Mouse (Mus musculus): ENCODE measurements around the gene Adgra1. TPM values are rescaled to one million over a fixed set of nuclear protein-coding genes. Genes with fewer than 3 reads are reported as not detected.

Gene Adgra1
- polyA plus RNA-seq, 1 experiment from 2014 or later: not detected

GRCm38 (mm10) chr7:139908176-139908575 is 74.2 kb downstream of the Adgra1 start:
- Histone ChIP-seq H3K9ac (replicated peaks) (no peak overlapping the region), H3K4me2 (no peak overlapping the region), H3K36me3 (no peaks in the 10 kb centered on the region), H3K27ac (peak overlapping the region; percentile 56; the same call in 1 of the 2 replicates), H3K4me3 (replicated peaks) (no peak overlapping the region), H3K9me3 (no peaks in the 10 kb centered on the region), H3K27me3 (peaks cover 30% of the 10 kb centered on the region), H3K4me1 (replicated peaks) (peaks cover 20% of the 10 kb centered on the region)
- 63% methylated on average over 5 of the region's 5 CpGs for WGBS
- no peak for ATAC-seq (ENCODE audit: insufficient number of reproducible peaks, insufficient read depth, low FRiP score, low TSS enrichment, low read depth)

DNA sequence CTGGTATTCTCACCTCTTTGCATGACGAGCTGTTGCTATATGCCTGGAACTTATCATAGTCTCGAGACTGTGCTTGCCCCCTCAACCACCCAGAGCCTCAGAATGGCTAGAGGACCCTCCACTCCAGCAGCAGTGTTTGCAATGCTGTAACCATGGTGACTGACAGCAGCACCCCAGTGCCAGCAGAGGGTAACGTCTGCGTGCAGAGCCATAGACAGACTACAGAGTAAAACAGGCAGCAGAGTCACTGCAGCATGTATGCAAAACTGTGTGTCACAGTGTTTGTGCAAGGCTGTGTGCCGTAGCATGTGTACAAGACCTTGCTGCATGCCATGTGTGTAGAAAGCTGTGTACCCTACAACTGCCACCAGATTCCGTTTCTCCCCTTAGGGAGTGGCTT is 75.5 kb downstream of the Adgra1 start:
- H3K27me3 ChIP-seq: peaks cover 39% of the 10 kb centered on the region
- H3K9me3 ChIP-seq: no peaks in the 10 kb centered on the region
- WGBS: 51% methylated on average over 6 of the region's 6 CpGs
- no peaks in the 10 kb centered on the region for H3K36me3 ChIP-seq
- peaks cover 24% of the 10 kb centered on the region for H3K4me1 ChIP-seq (replicated peaks)
- H3K4me3 ChIP-seq (replicated peaks): no peak overlapping the region
- H3K4me2 ChIP-seq: no peak overlapping the region
- H3K9ac ChIP-seq (replicated peaks): no peak overlapping the region
- H3K27ac ChIP-seq: no peak overlapping the region
- ATAC-seq (ENCODE audit: insufficient number of reproducible peaks, insufficient read depth, low FRiP score, low TSS enrichment, low read depth): no peak

DNA sequence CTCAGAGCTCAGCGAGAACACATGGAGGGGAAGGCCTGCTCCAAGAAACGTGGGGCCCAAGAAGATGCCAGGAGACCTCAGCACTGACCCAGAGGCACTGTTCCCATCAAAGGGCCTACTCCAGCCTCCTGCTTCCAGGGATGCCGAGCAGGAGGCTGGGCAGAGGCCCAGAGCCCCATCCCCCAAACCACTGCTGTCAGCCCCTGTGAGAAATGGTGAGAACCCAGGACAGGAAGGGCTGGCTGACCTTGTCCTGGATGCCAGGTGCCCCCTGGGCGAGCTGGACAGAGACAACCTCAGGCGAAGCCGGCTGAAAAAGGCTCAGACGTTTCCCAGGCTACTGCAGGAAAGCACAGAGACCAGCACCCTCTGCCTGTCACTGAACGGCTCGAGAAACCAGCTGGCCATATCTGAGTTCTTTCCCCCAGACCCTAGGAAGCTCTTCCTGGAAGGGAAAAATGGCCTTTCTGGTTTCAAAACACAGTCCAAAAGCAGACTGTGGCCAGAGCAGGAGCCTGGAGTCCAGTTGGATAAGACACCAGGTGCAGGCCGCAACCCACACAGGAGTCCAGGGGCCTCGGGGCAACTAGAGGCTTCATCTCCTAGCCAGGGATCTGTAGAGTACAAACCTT is 76.3 kb downstream of the Adgra1 start:
- H3K27me3 ChIP-seq: peaks cover 43% of the 10 kb centered on the region
- no peak overlapping the region for H3K4me3 ChIP-seq (replicated peaks)
- no peaks in the 10 kb centered on the region for H3K36me3 ChIP-seq
- ATAC-seq (ENCODE audit: insufficient number of reproducible peaks, insufficient read depth, low FRiP score, low TSS enrichment, low read depth): no peak
- no peak overlapping the region for H3K9ac ChIP-seq (replicated peaks)
- no peak overlapping the region for H3K27ac ChIP-seq
- WGBS: 50% methylated on average over 11 of the region's 11 CpGs
- peaks cover 28% of the 10 kb centered on the region for H3K4me1 ChIP-seq (replicated peaks)
- H3K4me2 ChIP-seq: no peak overlapping the region
- no peaks in the 10 kb centered on the region for H3K9me3 ChIP-seq

DNA sequence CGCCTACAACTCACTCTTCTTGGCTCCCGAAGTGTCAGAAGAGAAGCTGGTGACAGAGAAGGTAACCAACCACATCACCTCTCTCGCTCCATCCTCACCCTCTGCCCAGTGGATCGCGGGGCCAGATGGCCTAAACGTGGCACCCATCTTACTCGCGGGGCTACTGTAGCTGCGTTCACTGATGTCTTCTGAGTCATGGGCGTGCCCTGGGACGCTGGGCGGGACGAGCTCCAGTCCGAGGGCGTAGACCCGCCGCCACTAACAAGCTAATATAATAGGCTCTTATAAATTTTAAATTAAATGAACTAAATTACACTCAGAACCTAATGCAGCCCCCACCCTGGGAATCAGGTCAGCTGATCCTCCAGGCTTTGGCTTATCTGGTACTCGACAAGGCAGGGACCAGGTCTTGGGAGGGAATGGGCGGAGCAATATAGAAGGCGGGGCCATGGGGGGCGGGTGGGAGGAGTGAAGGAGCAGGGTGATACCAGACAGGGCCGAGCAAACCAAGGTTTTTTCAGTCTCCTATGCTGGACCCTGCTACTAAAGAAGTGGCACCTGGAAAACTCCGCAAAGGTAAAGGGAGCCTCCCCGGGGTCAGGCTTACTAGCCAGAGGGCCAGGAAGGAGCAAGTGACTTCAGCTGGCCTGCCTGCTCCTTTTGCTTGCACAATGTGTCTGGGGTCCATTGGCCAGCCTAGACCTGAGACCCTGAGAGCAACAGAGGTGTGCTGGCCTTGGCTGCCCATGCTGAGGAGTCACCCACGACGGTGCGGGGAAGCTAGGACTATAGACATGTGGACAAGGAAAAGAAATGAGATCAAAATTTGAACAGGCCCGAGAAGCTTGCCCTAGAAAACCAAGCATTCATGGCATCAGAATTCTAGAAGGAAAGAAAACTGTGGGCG is 80.4 kb downstream of the Adgra1 start:
- no peak overlapping the region for H3K27ac ChIP-seq
- no peaks in the 10 kb centered on the region for H3K36me3 ChIP-seq
- ATAC-seq (ENCODE audit: insufficient number of reproducible peaks, insufficient read depth, low FRiP score, low TSS enrichment, low read depth): peak; percentile 49; the same call in 1 of the 2 replicates
- H3K4me1 ChIP-seq (replicated peaks): peaks cover 21% of the 10 kb centered on the region
- 10% methylated on average over 29 of the region's 29 CpGs for WGBS
- no peak overlapping the region; the same call in 1 of the 2 replicates for H3K9ac ChIP-seq (replicated peaks)
- H3K4me2 ChIP-seq: peak overlapping the region; percentile 53
- peaks cover 62% of the 10 kb centered on the region for H3K27me3 ChIP-seq
- H3K4me3 ChIP-seq (replicated peaks): peak overlapping the region; percentile 34
- no peaks in the 10 kb centered on the region for H3K9me3 ChIP-seq

DNA sequence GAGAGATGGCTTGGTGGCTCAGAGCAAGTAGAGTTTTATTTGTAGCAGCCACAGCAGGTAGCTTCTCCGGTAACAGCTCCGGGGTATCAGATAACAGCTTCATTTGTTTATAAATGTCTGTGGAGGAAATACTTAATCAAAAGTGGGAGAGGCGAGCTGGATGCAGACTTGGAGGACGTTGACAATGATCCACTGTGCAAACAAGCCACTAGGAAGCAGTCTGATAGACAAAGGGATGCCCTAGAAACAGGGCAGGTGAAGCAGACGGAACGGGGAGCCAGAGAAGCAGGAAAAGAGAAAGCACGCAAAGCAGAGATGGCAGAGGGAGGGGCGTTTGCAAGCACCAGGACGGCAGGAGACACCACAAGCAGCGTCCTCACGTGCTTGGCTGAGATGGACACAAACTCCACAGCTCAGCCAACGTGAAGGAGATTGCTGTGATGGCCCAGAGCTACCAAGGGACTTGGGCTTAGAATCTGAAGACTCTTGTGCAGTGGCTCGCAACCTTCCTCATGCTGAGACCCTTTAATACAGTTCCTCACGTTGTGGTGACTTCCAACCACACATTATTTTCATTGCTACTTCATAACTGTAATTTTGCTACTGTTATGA is 81.8 kb downstream of the Adgra1 start:
- H3K9me3 ChIP-seq: no peaks in the 10 kb centered on the region
- WGBS: 6% methylated on average over 14 of the region's 14 CpGs
- peaks cover 76% of the 10 kb centered on the region for H3K27me3 ChIP-seq
- H3K4me1 ChIP-seq (replicated peaks): peaks cover 16% of the 10 kb centered on the region; the same call in 1 of the 2 replicates
- no peaks in the 10 kb centered on the region for H3K36me3 ChIP-seq
- ATAC-seq (ENCODE audit: insufficient number of reproducible peaks, insufficient read depth, low FRiP score, low TSS enrichment, low read depth): no peak
- peak overlapping the region; percentile 49 for H3K4me2 ChIP-seq
- no peak overlapping the region for H3K27ac ChIP-seq
- 0 out of 2 replicates have a peak overlapping the region, but pooled peaks have one; percentile 27 for H3K9ac ChIP-seq (replicated peaks)
- H3K4me3 ChIP-seq (replicated peaks): peak overlapping the region; percentile 20

DNA sequence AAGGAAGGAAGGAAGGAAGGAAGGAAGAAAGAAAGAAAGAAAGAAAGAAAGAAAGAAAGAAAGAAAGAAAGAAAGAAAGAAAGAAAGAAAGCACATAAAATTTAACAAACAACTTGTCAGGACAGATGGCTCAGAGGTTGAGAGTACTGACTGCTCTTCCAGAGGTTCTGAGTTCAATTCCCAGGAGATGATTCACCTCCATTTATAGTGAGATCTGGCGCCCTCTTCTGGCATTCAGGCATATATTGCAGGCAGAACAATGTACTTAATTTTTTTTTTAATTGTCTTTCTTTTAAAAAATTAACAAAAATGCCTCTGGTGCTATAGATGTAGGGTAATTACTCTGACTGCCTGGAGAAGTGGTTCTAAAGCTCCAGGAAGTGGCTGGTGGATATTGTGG is 82.4 kb downstream of the Adgra1 start:
- Histone ChIP-seq H3K36me3 (no peaks in the 10 kb centered on the region), H3K9ac (replicated peaks) (no peak overlapping the region), H3K27ac (no peak overlapping the region), H3K4me2 (no peak overlapping the region), H3K27me3 (peaks cover 81% of the 10 kb centered on the region), H3K4me3 (replicated peaks) (no peak overlapping the region), H3K9me3 (no peaks in the 10 kb centered on the region), H3K4me1 (replicated peaks) (peaks cover 16% of the 10 kb centered on the region; the same call in 1 of the 2 replicates)
- 0% methylated on average over 1 of the region's 1 CpGs for WGBS
- ATAC-seq (ENCODE audit: insufficient number of reproducible peaks, insufficient read depth, low FRiP score, low TSS enrichment, low read depth): no peak

DNA sequence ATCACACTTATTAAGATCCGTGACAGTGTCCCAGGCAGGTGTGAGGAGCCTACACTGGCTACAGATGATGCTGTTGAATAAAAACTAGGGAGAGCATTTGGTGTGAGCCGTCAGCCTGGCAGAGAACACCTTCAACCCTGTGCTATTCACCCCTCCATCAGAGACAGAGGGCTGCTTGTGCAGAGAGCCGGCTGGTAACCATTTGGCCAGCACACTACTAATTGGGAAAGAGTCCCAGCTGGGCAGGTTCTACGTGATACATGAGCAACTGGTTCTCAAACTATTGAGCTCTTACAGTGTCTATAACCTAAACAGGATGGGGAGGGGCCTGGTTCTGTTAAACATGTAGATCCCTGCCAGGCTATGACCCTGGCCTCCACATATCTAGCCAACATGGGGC is 84.3 kb downstream of the Adgra1 start:
- ATAC-seq (ENCODE audit: insufficient number of reproducible peaks, insufficient read depth, low FRiP score, low TSS enrichment, low read depth): no peak
- no peak overlapping the region for H3K4me3 ChIP-seq (replicated peaks)
- H3K36me3 ChIP-seq: no peaks in the 10 kb centered on the region
- no peak overlapping the region for H3K27ac ChIP-seq
- WGBS: 51% methylated on average over 4 of the region's 4 CpGs
- no peak overlapping the region for H3K9ac ChIP-seq (replicated peaks)
- H3K9me3 ChIP-seq: no peaks in the 10 kb centered on the region
- H3K4me1 ChIP-seq (replicated peaks): peaks cover 16% of the 10 kb centered on the region; the same call in 1 of the 2 replicates
- H3K4me2 ChIP-seq: no peak overlapping the region
- peaks cover 62% of the 10 kb centered on the region for H3K27me3 ChIP-seq

Other genes with a start within 250 kb of the Adgra1 start
- gene Cfap46, start 150.4 kb upstream of the Adgra1 start, polyA plus RNA-seq (2016; fragmentation: Nextera tagmentation; extraction: Ambion mirVana): 0.29 and 0.60 TPM in 2 replicates
- 0.13 and 0.15 TPM in 2 replicates for gene Kndc1, start 60.5 kb downstream of the Adgra1 start, polyA plus RNA-seq (2016; fragmentation: Nextera tagmentation; extraction: Ambion mirVana)
- 0.23 and 0.34 TPM in 2 replicates for gene Utf1, start 109.6 kb downstream of the Adgra1 start, polyA plus RNA-seq (2016; fragmentation: Nextera tagmentation; extraction: Ambion mirVana)
- gene 6430531B16Rik, start 144.6 kb downstream of the Adgra1 start, polyA plus RNA-seq (2016; fragmentation: Nextera tagmentation; extraction: Ambion mirVana): 0.31 and 0.51 TPM in 2 replicates
- 2.1 and 2.7 TPM in 2 replicates for gene Adam8, start 158.4 kb downstream of the Adgra1 start, polyA plus RNA-seq (2016; fragmentation: Nextera tagmentation; extraction: Ambion mirVana)
- gene Zfp511, start 202.2 kb downstream of the Adgra1 start, polyA plus RNA-seq (2016; fragmentation: Nextera tagmentation; extraction: Ambion mirVana): 41.4 and 43.0 TPM in 2 replicates
- gene Tubgcp2, start 202.5 kb downstream of the Adgra1 start, polyA plus RNA-seq (2016; fragmentation: Nextera tagmentation; extraction: Ambion mirVana): 82.3 and 82.8 TPM in 2 replicates
- 0.10 TPM in 1 of 2 replicates, not detected in the other for gene Msx3, start 214.9 kb downstream of the Adgra1 start, polyA plus RNA-seq (2016; fragmentation: Nextera tagmentation; extraction: Ambion mirVana)
- 1.8 and 2.5 TPM in 2 replicates for gene Caly, start 248.4 kb downstream of the Adgra1 start, polyA plus RNA-seq (2016; fragmentation: Nextera tagmentation; extraction: Ambion mirVana)

Data from limb, embryonic 12.5 days (tissue).